Mouse (Mus musculus): ENCODE results near the gene Fabp7. TPM values are rescaled to one million over a fixed set of nuclear protein-coding genes. Genes with fewer than 3 reads are reported as not detected.

Gene Fabp7
- polyA plus RNA-seq (2012; rRNA removed), result 0.15 TPM in 1 of 2 replicates, not detected in the other

GRCm38 (mm10) chr10:57784876-57785150 lies at the start of gene Fabp7:
Gene Fabp7, plus strand, starts transcription at chr10:57784881.

DNA sequence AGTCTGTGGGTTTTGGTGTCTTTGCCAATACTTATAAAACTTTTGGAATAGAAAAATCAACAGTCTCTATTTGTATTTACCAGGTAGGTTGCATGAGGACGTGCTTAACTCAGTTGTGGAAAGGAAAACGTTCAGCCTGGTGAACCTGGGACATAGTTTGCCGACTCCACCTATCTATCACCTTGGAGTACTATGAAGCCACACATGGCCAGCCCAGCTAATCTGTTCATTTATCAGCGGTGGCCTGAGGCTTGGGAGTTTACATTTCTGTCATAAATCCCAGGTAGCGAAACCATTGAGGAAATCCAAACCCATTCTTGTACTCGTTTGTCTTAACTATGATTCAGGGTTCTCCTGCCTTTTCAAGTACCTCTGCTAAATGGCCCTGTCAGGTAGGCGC lies 9.3 kb downstream of the Fabp7 start, which contains the start of gene Smpdl3a:
Gene Smpdl3a (plus strand): TSS at position 318 of the 400 bp plus-strand sequence.

Other genes starting within 250 kb of the Fabp7 start
- 0.15 and 0.21 TPM in 2 replicates for gene Pkib, start 152.9 kb upstream of the Fabp7 start, polyA plus RNA-seq (2012; rRNA removed)
- 250 and 308 TPM in 2 replicates for gene Smpdl3a, start 9.5 kb downstream of the Fabp7 start, polyA plus RNA-seq (2012; rRNA removed)